Mouse (Mus musculus): ENCODE data around the gene Fyb2. TPM values are rescaled to one million over a fixed set of nuclear protein-coding genes. Genes with fewer than 3 reads are reported as not detected.
"Not testable (repeated sequence)": the region's sequence is repeated elsewhere in the genome, so short reads cannot be mapped to it uniquely, and the experiment has no call there.

Gene Fyb2
- polyA plus RNA-seq, 1 experiment, result not detected

DNA sequence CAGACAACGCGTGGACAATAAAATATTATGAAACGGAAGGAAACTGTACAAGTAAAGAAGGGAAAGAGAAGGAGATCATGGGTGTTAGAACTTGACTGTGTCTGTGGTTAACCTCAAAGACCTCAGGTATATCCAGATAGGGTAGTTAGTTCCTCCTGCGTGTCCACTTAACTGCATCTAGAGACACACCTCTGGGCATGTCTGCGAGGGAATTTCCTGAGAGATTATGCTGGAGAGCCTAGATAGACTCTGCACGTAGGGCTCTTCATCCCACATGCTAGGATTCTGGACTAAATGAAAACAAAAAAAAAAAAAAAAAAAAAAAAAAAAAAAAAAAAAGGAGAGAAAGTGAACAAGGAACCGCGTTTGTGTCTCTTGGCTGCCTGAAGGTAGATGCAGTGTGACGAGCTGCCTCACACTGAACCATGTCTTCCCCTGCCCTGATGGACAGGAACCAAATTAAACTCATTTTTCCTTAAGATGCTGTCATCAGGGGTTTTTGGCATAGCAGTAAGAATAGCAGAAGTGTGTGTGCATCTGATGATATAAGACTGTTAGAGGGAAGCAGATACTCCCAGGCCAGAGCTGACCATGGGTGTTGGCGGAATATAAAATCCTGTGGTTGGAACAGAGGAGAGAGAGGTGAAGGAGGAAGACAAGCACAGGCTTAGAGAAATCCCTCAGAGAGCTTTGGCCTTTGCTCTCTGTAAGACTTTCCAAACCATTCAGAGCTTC is 80.1 kb downstream of the Fyb2 start:
- Histone ChIP-seq H3K36me3 (replicated peaks; ENCODE audit: low read length) (no peaks in the 10 kb centered on the region), H3K4me3 (replicated peaks) (peak overlapping the region; percentile 23), H3K4me1 (peaks cover 17% of the 10 kb centered on the region), H3K9me3 (0 out of 2 replicates have a peak, but pooled peaks cover 4% of the 10 kb centered on the region), H3K27me3 (replicated peaks) (no peaks in the 10 kb centered on the region)
- TF ChIP-seq GATA1 (IDR thresholded peaks at IDR 0.05; ENCODE audit: borderline replicate concordance, low read length) (no peak), FLI1 (IDR thresholded peaks at IDR 0.05; ENCODE audit: low read length) (no peak)

- Histone ChIP-seq H3K4me1 (no peaks in the 10 kb centered on the region), H3K36me3 (replicated peaks; ENCODE audit: low read length) (no peaks in the 10 kb centered on the region), H3K9me3 (0 out of 2 replicates have a peak, but pooled peaks cover 4% of the 10 kb centered on the region), H3K27me3 (replicated peaks) (no peaks in the 10 kb centered on the region), H3K4me3 (replicated peaks) (no peak overlapping the region)
- TF ChIP-seq FLI1 (IDR thresholded peaks at IDR 0.05; ENCODE audit: low read length), result no peak
- no peak for TF ChIP-seq GATA1 (IDR thresholded peaks at IDR 0.05; ENCODE audit: borderline replicate concordance, low read length)
Observed at GRCm38 (mm10) chr4:104999702-105000101, 86.4 kb downstream of the Fyb2 start.

DNA sequence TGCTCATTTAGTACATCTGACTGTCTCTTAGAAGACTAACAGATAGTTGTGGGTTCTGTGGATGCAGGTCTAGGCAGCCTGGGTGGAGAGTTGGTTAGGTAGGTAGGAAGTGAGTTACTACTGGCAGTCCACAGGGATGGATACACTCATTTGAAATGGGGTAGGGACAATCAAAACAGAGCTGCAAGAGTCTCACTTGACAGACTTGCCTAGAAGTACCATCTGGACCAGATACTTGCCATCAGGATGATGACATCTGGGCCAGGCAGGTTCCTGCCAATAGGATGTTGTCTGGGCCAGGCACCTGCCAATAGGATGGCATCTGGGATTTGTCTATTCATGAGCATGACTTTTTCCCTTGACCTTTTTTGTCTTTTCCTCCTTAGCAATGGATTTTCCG is 88.5 kb downstream of the Fyb2 start:
- Histone ChIP-seq H3K4me1 (no peaks in the 10 kb centered on the region), H3K9me3 (no peaks in the 10 kb centered on the region), H3K4me3 (replicated peaks) (no peak overlapping the region), H3K36me3 (replicated peaks; ENCODE audit: low read length) (no peaks in the 10 kb centered on the region), H3K27me3 (replicated peaks) (no peaks in the 10 kb centered on the region)
- TF ChIP-seq FLI1 (IDR thresholded peaks at IDR 0.05; ENCODE audit: low read length) (no peak), GATA1 (IDR thresholded peaks at IDR 0.05; ENCODE audit: borderline replicate concordance, low read length) (no peak)

- H3K9me3 ChIP-seq, result peaks cover 6% of the 10 kb centered on the region; the same call in 1 of the 2 replicates
- no peaks in the 10 kb centered on the region for H3K27me3 ChIP-seq (replicated peaks)
- no peaks in the 10 kb centered on the region for H3K36me3 ChIP-seq (replicated peaks; ENCODE audit: low read length)
- TF ChIP-seq GATA1 (IDR thresholded peaks at IDR 0.05; ENCODE audit: borderline replicate concordance, low read length), result no peak
- no peak for TF ChIP-seq FLI1 (IDR thresholded peaks at IDR 0.05; ENCODE audit: low read length)
- no peaks in the 10 kb centered on the region for H3K4me1 ChIP-seq
- no peak overlapping the region for H3K4me3 ChIP-seq (replicated peaks)
Observed at GRCm38 (mm10) chr4:105004135-105004534, 90.9 kb downstream of the Fyb2 start.

- H3K4me1 ChIP-seq; H3K4me3 ChIP-seq (replicated peaks); H3K36me3 ChIP-seq (replicated peaks; ENCODE audit: low read length); H3K27me3 ChIP-seq (replicated peaks); H3K9me3 ChIP-seq: not testable (repeated sequence)
Observed at GRCm38 (mm10) chr4:105004649-105005048, 91.4 kb downstream of the Fyb2 start.

- Histone ChIP-seq H3K36me3 (replicated peaks; ENCODE audit: low read length) (no peaks in the 10 kb centered on the region), H3K27me3 (replicated peaks) (no peaks in the 10 kb centered on the region), H3K9me3 (peaks cover 6% of the 10 kb centered on the region; the same call in 1 of the 2 replicates), H3K4me1 (no peaks in the 10 kb centered on the region), H3K4me3 (replicated peaks) (no peak overlapping the region)
- TF ChIP-seq FLI1 (IDR thresholded peaks at IDR 0.05; ENCODE audit: low read length), result no peak
- TF ChIP-seq GATA1 (IDR thresholded peaks at IDR 0.05; ENCODE audit: borderline replicate concordance, low read length), result no peak
Observed at GRCm38 (mm10) chr4:105007360-105008018, 94.2 kb downstream of the Fyb2 start.

DNA sequence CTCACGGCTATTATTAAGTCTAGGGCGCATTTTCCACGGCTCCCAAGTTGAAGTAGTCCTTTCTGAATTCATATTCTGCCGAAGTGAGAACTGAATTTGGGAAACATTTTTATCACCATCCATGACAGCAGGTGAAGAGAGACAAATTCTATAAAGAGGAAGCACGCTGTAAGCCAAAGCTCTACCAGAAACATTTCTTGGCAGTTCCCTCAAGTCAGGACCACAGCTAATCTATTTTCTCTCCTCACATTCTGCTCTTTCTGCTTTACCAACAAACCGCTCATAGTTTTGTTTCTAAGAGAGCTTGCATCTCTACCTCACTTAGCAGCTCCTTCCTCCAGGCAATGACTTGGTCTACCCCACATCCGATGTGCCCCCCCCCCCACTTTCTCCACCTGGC is 100.5 kb downstream of the Fyb2 start:
- peaks cover 2% of the 10 kb centered on the region for H3K27me3 ChIP-seq (replicated peaks)
- no peak for TF ChIP-seq FLI1 (IDR thresholded peaks at IDR 0.05; ENCODE audit: low read length)
- TF ChIP-seq GATA1 (IDR thresholded peaks at IDR 0.05; ENCODE audit: borderline replicate concordance, low read length), result no peak
- H3K36me3 ChIP-seq (replicated peaks; ENCODE audit: low read length), result no peaks in the 10 kb centered on the region
- no peak overlapping the region for H3K4me3 ChIP-seq (replicated peaks)
- no peaks in the 10 kb centered on the region for H3K4me1 ChIP-seq
- H3K9me3 ChIP-seq, result peaks cover 2% of the 10 kb centered on the region; the same call in 1 of the 2 replicates

DNA sequence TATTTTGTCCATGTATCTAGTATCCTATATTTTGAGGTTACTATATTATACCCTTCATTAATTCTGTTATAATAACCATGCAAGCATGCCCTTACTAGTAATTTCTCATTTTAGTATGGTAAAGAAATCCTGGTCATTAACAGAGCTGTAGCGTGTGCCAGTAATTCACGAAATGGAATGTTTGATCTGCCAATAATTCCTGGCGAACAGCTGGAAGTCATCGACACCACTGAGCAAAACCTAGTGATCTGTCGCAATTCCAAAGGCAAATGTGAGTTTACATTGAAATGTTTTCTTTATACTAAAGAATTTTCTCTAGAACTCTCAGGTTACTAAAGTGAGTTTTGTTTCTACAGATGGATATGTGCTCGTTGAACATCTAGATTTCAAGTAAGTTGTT is 102.2 kb downstream of the Fyb2 start:
- H3K36me3 ChIP-seq (replicated peaks; ENCODE audit: low read length), result no peaks in the 10 kb centered on the region

GRCm38 (mm10) chr4:105016006-105016613 is 102.9 kb downstream of the Fyb2 start:
- no peaks in the 10 kb centered on the region for H3K4me1 ChIP-seq
- no peaks in the 10 kb centered on the region for H3K9me3 ChIP-seq
- no peaks in the 10 kb centered on the region for H3K36me3 ChIP-seq (replicated peaks; ENCODE audit: low read length)
- peaks cover 2% of the 10 kb centered on the region for H3K27me3 ChIP-seq (replicated peaks)
- TF ChIP-seq GATA1 (IDR thresholded peaks at IDR 0.05; ENCODE audit: borderline replicate concordance, low read length), result no peak
- H3K4me3 ChIP-seq (replicated peaks), result no peak overlapping the region

More for the DNA sequence above, 102.2 kb downstream of the Fyb2 start:
- no peak overlapping the region for H3K4me3 ChIP-seq (replicated peaks)
- TF ChIP-seq GATA1 (IDR thresholded peaks at IDR 0.05; ENCODE audit: borderline replicate concordance, low read length) (no peak), FLI1 (IDR thresholded peaks at IDR 0.05; ENCODE audit: low read length) (no peak)
- H3K27me3 ChIP-seq (replicated peaks), result peaks cover 2% of the 10 kb centered on the region
- H3K4me1 ChIP-seq, result no peaks in the 10 kb centered on the region
- no peaks in the 10 kb centered on the region for H3K9me3 ChIP-seq

- Histone ChIP-seq H3K4me3 (replicated peaks) (no peak overlapping the region), H3K9me3 (no peaks in the 10 kb centered on the region), H3K36me3 (replicated peaks; ENCODE audit: low read length) (no peaks in the 10 kb centered on the region), H3K4me1 (no peaks in the 10 kb centered on the region), H3K27me3 (replicated peaks) (no peaks in the 10 kb centered on the region)
- TF ChIP-seq GATA1 (IDR thresholded peaks at IDR 0.05; ENCODE audit: borderline replicate concordance, low read length) (no peak), FLI1 (IDR thresholded peaks at IDR 0.05; ENCODE audit: low read length) (no peak)
Observed at GRCm38 (mm10) chr4:105027278-105027677, 114.0 kb downstream of the Fyb2 start.

Measured in megakaryocyte, embryonic 14.5 days (primary cell).